Mouse (Mus musculus) cortical plate, adult 2 months (tissue): ENCODE measurements around the gene Ccdc80.

Source experiments
- CTCF ChIP-seq: fragments of 200-500 bp; IDR thresholded peaks from 2 replicates; pipeline ENCODE4 v1.5.1; 2011; ENCODE audit warnings: mild to moderate bottlenecking, control low read depth, low read length; ENCODE audit not compliant: insufficient read depth; ENCODE audit errors: extremely low read depth
- POLR2A ChIP-seq: fragments of 200-500 bp; IDR thresholded peaks from 2 replicates; pipeline ENCODE4 v1.6.1; 2011; ENCODE audit warnings: mild to moderate bottlenecking, low read length, control low read depth; ENCODE audit not compliant: insufficient read depth; ENCODE audit errors: extremely low read depth

GRCm38 (mm10) chr16:45100892-45101291 lies 7.7 kb downstream of the Ccdc80 start:
- TF ChIP-seq CTCF (no peak), POLR2A (no peak)
